Mouse (Mus musculus) monocyte, adult 2 months (primary cell): Measurements from ENCODE around the gene Sgcd.

Experiments
- DNase-seq, 2 experiments: peaks; one replicate each; pipeline ENCODE4 v3.0.0; 2022; ENCODE audit warnings: low spot score in 2 of 2, low read depth in 1 of 2

The Sgcd gene

DNA sequence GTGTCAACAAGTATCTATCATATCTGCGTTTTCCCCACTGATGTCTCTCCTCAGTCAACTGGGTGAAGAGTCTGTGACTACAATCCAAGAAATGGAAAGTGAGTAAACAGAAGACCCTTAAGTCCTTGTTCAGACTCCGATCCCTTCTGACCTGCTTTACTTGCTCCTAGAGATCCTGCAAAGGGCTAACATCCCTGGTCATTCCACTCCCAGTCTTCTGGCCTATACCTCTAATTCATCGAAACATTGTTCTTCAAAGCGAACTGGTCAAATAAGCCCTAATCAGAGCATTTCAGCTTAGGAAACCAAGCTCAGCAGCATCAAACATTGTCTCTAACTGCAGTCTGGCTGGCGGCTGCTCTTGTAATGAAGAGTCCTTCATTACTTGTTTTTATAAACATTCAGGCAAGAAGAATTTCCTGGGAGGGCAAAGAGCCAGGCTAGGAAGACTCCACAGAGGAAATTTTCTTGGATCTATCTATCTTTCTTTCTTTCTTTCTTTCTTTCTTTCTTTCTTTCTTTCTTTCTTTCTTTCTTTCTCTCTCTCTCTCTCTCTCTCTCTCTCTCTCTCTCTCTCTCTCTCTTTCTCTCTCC lies 833.8 kb downstream of the Sgcd start:
- no peak for DNase-seq

DNA sequence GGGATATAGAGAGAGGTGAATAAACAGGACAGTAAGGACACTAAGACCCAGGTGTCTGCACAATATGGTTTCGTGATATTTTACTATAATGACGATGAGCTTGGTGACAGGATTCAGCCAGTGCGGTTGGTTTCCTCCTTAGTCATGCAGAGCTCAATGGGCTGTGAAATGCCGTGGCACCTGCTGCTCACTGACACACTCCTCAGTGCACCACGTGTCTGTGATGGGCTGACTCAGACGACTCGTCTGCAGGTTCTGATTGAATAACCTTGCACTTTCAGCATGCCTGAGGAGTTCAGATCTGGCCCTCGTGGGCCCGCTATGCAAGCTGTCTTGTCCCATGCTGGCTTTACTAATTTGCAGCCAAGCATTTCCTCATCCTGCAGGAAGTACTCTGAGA lies 839.2 kb downstream of the Sgcd start:
- no peak for DNase-seq

DNA sequence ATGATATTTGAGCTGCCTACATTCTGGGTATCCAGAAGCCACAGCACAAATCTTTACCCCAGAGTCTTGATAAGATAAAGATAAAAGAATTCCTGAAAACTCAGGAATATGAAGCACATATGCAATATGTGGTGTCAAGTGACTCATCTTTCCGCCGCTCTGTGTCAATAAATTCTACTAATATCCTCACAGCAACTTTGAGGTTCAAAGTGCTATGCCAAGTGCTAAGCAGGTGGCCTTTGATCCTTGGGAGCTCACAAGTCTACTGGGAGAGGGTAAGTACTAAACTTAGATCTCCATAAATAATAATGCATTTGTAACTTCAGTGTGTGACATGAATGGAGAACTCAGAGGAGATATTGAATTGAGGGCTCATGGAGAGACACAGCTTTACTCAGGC lies 848.9 kb downstream of the Sgcd start:
- no peak for DNase-seq

DNA sequence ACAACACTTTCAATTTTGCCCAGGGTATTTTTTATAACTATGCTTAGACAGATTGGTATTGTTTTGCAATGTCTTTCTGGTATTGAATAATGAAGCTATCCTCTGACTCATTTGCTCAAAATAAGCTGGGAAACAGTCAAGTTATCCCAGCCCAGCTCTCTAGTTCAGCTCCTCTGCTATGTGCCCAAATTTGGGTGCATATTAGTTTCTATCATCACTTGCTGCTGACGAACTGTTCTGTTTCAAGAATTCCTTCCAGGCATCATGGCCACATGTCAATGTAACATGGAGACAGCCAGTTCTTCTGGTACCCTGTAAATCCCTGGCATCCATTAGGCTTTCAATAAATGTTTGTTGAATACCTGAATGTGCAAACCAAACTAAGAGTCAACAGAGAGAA lies 849.5 kb downstream of the Sgcd start:
- no peak for DNase-seq

DNA sequence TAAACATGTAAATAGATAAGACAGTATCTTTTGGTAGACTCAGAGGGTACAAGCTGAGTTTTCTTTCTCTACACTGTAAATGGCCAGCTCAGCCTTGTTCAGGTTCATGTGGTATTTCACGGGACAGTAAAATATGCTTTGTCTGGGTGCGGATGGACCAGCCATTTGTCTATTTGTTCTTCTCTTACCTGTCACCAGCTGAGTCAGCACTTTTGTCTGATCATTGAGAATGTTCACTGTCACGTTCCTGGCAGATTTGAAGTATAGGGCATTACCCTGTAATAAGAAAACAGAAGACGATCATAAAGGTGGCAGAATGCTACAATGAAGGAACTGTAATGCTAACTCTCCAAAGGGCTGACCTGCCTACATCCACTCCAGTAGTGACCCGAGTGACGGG lies 856.4 kb downstream of the Sgcd start:
- DNase-seq, result no peak

DNA sequence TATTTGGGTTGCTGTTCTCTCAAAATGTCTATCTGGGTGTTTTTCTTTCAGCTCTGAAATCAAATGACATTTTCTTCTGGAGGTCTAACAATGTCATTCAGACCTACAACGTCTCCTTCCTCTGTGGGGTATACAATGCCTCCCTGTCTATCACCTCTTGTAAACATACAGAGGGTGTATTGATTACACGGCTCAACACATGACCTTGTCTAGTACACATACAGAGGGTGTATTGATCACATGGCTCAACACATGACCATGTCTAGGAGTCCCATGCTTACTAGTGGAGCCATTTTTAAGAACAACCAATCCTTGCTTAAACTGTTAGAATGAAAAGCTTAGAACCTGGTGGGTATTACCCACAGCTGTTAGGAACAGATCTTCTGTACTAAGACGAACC lies 858.3 kb downstream of the Sgcd start:
- no peak for DNase-seq

DNA sequence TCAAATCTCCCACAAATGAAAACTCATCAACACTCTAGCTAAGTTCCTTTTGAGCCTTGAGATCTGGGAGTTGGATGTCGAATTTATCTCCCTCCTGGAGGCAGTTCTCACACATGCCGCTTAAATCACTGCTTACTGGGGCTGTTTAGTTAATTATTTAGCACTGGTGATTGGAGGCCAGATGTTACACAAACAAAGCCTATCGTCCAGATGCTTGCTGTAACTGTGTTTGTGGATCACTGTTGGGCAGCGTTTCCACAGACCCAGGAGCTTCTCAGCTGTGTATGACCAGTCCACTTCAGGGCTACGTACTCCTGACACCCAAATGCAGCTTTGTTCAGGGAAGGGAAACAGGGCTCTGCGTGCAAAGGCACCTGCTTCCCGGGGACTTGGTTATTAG lies 858.8 kb downstream of the Sgcd start:
- DNase-seq, result no peak

DNA sequence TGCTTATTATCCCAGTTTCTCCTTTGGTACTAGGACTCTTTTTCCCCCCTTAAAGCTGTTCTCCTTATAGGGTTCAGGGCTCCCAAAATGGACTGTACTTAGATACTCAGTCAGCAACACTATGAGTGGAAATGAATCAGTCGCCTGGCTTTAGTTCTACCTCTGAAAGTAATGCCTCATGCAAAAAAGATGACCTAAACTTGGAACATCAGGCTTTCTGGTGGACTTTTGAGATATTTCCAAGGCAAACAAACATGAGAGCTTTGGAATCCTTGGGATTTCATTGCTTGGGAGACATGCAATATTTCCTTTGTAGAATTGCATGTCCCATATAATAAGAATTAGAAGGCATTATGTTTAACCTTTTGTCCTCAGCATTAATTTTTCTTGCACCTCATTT lies 859.6 kb downstream of the Sgcd start:
- no peak for DNase-seq

DNA sequence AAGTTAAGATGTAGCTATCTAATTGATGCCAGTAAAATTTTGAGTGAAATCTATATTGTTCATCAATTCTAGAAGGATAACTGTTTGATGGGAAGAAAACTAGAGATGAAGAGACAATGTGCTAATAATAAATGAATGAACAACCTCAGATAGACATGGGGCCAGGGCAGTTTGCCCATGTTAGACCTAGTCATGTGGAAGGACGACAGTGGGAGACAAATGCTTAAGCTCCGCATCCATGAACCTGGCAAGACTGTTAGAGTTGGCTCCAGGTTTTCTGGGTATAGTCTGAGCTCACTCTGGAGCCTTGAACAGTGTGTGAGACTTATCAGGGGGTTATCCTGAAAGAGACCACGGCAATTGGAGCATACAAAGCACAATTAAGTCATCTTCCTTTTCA lies 860.4 kb downstream of the Sgcd start:
- no peak for DNase-seq

DNA sequence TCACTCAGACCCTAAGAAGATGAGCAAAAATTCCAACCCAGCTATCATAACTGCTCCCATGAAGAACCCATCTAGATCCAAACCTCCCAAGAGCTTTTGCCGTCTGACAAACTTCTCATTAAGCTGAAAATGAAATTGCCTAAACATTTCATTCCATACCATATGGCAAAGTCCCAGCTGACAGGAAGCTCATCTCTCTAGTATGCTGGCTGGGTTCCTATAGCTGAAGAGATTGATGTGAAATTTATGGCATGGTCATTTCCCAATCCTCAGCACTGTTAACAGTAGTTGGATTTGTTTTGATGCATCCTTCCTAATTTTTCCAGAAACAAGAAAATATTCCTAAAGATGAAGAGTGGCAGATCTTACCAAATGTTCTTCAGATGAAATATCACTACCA lies 867.9 kb downstream of the Sgcd start:
- DNase-seq, result no peak

DNA sequence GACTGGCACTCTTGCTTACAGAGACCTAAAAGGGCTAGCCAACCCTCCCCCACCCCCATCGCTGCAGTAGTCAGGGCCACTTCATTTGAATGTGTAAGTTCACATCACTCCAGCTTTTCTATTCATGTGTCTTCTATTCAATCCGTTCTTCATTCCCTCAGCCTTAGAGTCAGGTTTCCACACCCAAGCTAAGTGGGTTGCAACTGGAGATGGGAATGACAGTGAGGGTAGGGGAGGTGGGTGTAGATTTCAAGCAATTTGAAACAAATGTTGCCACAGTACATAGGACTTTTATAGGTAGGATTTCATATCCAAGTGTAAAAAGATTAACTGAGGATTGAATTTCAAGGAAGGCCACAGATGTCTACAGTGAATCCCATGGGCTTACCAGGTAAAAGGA lies 870.9 kb downstream of the Sgcd start:
- no peak for DNase-seq

DNA sequence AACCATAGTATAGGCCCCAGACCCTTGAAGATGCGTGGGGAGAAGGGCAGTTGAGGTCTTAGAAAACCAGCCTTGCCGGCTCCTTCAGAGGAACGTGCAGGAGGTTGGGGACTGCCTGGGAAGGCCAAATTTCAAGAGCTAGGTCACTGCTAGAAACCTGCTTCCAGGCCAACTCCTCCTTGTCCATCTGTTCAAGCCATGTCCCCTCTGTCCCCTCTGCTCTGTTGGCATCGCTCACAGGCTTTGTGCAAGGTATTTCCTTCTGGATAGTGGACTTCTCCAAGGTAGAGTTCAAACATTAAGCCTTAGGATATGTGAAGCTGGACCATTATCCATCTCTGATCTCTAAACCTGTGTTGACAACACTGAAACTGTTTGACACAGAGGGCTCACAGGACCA lies 874.4 kb downstream of the Sgcd start:
- DNase-seq, result no peak

DNA sequence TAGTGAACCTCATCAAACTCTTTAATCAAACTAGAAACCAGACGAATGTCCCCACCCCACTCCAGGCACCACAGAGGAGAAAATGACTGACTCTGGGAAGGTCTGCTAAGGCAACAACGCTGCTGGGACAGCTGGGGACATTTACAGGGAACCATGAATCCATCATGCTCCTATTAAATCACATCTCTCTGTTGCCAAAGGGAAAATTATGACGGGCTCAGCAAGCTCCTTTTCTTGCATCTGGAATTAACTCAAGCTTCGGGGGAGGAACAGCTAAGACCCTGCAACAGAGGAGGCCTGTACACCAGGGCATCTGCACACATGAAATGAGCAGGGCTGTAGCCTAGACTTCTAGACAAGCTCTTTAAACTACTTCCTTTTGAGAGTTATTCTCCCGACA lies 875.7 kb downstream of the Sgcd start:
- no peak for DNase-seq

DNA sequence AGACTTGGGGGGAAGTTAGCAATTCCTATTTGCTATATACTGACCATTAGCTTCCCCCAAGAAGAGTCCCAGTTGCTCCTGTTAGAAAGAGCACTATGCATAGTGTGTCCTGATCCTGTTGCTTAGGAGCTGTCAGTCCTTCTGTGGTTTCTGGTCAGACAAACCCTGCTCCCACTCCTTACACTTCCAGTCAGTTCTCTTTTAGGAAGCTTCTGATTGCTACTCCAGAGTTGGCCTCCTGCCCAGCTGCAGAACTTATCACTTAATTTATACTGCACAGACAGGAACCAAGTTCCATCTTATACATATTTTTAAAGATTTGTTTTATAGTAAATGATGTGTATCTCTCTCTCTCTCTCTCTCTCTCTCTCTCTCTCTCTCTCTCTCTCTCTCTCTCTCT lies 878.5 kb downstream of the Sgcd start:
- DNase-seq, result no peak

DNA sequence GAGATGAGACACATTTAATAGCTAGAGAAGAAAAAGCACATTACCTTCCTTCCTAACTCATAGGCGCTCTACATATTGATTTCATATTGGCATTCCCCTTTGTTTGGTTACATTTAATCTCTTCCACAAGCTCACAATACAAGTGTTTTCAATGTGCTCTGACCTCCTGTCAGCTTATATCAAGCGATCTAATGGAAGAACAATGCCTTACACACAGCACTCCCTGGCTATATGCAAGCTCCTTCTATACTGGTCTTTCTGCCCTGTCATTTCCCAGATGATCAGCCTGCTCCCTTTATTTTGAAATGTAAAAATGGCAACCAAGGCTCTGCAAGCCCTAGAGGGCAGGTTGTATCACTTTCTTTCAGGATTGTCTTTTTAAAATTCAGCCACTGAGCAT lies 881.1 kb downstream of the Sgcd start:
- DNase-seq, result no peak

DNA sequence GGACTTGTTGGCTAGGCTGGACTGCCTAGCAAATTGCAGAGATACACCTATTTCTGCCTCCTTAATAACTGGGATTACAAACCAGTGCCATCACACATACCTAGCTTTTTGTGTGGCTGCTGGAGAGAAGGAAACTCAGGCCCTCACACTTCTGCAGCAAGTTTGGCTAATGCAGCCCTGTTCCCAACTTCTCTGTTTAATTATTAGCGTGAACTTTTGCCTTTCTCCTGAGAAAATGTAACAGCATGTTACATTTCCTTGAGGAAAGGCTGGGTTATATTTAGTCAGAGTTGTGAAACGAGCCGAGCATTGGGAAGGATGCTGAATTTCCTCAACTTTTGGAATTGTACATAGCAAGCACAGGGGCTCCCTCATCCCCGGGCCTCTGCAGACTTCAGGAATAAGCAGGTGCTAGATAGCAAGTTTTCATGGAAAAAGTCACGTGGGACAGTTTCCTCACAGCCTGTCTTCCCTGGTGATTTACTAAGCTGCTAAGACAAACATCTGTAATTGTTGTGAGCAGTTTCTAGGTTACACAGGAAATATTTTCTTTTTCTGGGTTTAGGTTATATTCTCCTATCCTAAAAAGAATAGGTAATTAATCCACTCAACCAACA lies 895.4 kb downstream of the Sgcd start:
- no peak for DNase-seq

DNA sequence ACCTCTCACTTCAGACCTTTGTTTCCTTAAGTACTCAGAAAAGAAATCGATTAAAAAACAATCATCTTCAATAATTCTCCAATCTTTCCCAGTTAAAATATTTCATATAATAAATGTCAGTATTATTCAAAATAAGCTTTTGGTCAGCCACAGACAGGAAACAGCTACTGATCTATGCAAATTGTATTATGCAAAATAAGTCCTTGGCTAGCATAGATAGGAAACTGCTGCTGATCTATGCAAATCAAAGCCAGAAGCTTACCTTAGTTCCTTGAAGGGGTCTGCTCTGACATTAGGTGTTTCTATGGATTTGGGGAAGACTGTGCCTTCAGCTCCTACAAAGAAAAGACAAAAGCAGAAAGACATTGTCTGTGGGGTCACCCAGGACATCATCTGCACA lies 906.3 kb downstream of the Sgcd start:
- no peak for DNase-seq

DNA sequence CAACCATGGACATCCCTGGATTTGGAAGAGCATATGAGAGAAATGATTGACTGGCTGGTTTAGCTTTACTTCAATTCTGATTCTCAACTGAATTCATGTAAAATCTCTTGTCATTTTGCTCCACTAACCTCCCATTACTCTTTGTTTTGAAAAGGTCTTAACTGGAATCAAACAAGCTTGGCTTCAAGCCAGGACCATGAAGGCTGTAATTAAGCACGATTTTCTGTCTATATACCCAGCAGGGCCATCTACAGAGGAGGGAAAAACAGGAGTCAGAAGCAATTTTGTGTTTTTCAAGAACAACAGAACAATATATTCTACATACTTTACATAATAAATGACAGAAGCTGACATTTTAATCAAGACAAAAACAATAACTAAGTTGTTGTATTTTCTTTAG lies 915.2 kb downstream of the Sgcd start:
- DNase-seq, result no peak

DNA sequence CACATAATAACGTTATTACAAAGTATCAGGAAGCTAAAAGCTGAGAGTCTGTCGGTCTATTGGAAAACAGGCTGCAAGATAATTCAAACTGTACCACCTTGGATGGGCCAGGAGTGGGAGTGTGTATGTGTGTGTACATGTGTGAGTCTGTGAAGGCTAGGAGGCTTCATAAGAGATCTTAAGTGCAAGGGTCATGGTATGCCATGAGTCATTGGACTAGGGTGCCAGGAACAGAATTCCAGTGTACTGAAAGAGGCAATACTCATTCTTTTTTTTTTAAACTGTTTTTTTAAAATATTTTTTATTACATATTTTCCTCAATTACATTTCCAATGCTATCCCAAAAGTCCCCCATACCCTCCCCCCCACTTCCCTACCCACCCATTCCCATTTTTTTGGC lies 917.6 kb downstream of the Sgcd start:
- DNase-seq, result no peak

DNA sequence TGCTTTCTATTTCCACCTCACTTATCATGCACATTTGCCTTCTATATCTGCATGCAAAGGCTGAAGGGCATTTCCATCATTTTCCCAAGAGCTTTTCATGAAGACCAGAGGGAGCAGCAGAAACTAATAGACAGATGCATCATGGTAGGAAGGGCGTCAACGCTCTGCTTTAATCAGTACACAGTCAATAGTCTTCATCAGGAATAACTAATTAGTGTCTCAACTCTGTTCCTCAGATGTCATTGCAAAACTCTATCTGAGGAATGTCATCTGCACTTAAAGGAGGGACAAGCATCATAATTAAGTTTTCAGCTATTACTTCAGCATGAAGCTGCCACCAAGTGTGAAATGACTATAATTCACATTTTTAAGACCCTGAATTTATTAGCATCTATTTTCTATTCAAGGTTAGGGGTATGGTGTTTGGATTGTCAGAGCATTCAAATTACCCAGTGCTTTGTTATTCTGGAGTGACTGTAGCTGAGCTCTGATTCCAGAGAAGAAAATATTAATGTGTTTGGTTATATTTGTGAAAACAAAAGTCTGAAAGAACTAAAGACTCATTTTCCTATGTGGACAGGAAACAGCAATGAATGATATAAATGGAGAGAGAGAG lies 918.9 kb downstream of the Sgcd start:
- DNase-seq, result no peak

DNA sequence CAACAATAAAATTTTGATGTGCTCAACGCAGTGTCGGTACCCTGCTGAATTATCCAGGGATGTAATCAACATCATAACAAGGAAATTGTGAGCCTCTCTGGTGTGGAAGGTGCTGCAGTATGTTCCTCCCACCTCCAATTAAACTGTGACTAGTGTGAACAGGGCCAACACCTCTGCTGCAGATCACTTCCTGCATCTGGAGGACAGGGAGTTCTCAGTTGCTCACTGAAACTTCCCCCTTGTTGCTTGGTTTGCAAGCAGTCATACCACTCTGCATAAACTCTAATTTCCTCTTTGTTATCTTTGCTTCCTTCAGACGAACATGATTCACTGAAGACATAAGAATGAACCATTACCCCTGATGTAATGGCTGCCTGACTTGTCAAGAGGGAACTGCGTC lies 925.1 kb downstream of the Sgcd start:
- DNase-seq, result no peak

DNA sequence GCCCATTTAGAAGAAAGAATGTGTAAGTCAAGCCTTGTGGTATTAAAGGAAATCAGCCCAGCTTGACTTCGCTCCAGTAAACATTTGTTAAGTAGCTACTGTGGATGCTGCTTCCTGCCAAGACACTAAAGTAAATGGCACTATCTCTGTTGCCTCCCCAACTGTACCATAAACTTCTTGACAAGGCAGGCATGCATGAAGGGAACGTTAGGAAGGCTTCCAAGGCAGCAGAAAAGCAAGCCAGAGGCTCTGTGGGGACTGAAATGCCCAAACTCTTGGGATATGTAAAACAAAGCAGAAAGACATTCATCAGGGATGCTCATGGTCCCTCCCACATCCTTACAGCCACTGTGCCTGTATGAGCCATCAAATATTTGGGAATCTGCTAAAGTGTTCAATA lies 938.4 kb downstream of the Sgcd start:
- DNase-seq, result no peak

DNA sequence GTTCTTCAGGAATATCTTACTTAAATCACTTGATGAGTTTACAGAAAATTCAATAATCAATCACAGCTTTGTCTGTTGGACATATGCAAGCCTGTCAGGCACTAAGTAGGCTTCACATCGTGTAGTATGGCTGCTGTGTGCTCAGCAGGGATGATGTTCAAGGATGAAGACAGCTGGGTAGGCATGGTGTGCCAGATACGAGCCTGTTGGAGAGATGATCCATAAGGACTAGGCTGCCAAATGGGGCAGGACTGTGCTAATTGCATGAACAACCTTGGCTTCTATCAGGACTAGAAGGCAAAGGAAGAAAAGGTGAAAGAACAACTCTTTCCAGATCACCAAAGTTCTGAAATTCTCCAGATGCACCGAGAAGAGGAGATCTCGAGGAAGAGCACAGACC lies 939.0 kb downstream of the Sgcd start:
- DNase-seq, result no peak
